Mouse (Mus musculus) forebrain, embryonic 12.5 days (tissue): Measurements from ENCODE around the gene Olfr1122. TPM values are rescaled to one million over a fixed set of nuclear protein-coding genes. Genes with fewer than 3 reads are reported as not detected.

Source experiments
- polyA plus RNA-seq: library from polyadenylated mRNA; unstranded; fragments of >200 nt; fragmentation: Nextera tagmentation; extraction: Ambion mirVana; gene quantifications from 2 replicates; pipeline ENCODE4 v1.2.1, GENCODE M21; 2016

Gene Olfr1122
- polyA plus RNA-seq, 1 experiment from 2014 or later: not detected

Other genes with a start within 250 kb of the Olfr1122 start
- not detected in 2 replicates for gene Olfr1110, start 245.5 kb upstream of the Olfr1122 start, polyA plus RNA-seq
- not detected in 2 replicates for gene Olfr1111, start 233.2 kb upstream of the Olfr1122 start, polyA plus RNA-seq
- not detected in 2 replicates for gene Olfr1112, start 198.1 kb upstream of the Olfr1122 start, polyA plus RNA-seq
- not detected in 2 replicates for gene Olfr1113, start 176.9 kb upstream of the Olfr1122 start, polyA plus RNA-seq
- gene Olfr1115, start 137.8 kb upstream of the Olfr1122 start, polyA plus RNA-seq: not detected in 2 replicates
- gene Olfr1116, start 118.3 kb upstream of the Olfr1122 start, polyA plus RNA-seq: not detected in 2 replicates
- gene Olfr1118, start 78.3 kb upstream of the Olfr1122 start, polyA plus RNA-seq: not detected in 2 replicates
- gene Olfr1120, start 31.0 kb upstream of the Olfr1122 start, polyA plus RNA-seq: not detected in 2 replicates
- gene Olfr1121, start 16.0 kb upstream of the Olfr1122 start, polyA plus RNA-seq: not detected in 2 replicates
- gene Olfr1123, start 30.8 kb downstream of the Olfr1122 start, polyA plus RNA-seq: not detected in 2 replicates
- gene Olfr1124, start 44.4 kb downstream of the Olfr1122 start, polyA plus RNA-seq: 0.08 and 0.15 TPM in 2 replicates
- not detected in 2 replicates for gene Olfr1126, start 68.1 kb downstream of the Olfr1122 start, polyA plus RNA-seq
- not detected in 2 replicates for gene Pramel7, start 111.2 kb downstream of the Olfr1122 start, polyA plus RNA-seq
- gene Pramel6, start 120.7 kb downstream of the Olfr1122 start, polyA plus RNA-seq: not detected in 2 replicates
- not detected in 2 replicates for gene Olfr153, start 145.9 kb downstream of the Olfr1122 start, polyA plus RNA-seq
- gene Olfr1128, start 159.7 kb downstream of the Olfr1122 start, polyA plus RNA-seq: not detected in 2 replicates
- gene Olfr1129, start 188.1 kb downstream of the Olfr1122 start, polyA plus RNA-seq: not detected in 2 replicates
- not detected in 2 replicates for gene Olfr1130, start 220.4 kb downstream of the Olfr1122 start, polyA plus RNA-seq
- gene Olfr1131, start 241.3 kb downstream of the Olfr1122 start, polyA plus RNA-seq: not detected in 2 replicates